Mouse (Mus musculus) fibroblast of lung, adult 2 months (primary cell): ENCODE data around the gene Kdelc2.

Experiments
- DNase-seq: peaks from one replicate; pipeline ENCODE4 v3.0.0-alpha.2; 2011; ENCODE audit warnings: low read depth

The Kdelc2 gene

GRCm38 (mm10) chr9:53387431-53387830, 3.6 kb downstream of the Kdelc2 start:
- DNase-seq: no peak

DNA sequence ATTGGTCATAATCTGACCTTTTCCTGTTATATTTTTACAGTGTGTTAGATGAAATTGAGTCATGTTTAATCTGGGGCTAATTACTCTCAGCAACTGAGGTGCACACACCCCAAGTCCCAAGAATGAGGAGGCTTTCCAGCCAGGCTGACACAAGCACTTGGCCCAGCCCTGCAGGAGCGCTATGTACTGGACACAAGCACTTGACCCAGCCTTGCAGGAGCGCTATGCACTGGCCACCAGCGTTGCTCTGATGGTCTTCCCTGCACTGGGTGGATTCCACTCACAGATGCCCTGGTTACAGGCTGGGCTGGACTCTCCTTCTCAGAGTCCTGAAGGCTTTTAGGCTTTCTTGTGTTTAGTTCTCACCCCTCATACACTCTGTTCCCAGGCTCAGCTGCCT, 5.3 kb downstream of the Kdelc2 start:
- DNase-seq: no peak

- no peak for DNase-seq
Measured at GRCm38 (mm10) chr9:53390136-53390535, 6.3 kb downstream of the Kdelc2 start.

GRCm38 (mm10) chr9:53397685-53398387, 14.0 kb downstream of the Kdelc2 start:
- DNase-seq: no peak

- no peak for DNase-seq
Measured at GRCm38 (mm10) chr9:53398388-53398700, 14.5 kb downstream of the Kdelc2 start.

DNA sequence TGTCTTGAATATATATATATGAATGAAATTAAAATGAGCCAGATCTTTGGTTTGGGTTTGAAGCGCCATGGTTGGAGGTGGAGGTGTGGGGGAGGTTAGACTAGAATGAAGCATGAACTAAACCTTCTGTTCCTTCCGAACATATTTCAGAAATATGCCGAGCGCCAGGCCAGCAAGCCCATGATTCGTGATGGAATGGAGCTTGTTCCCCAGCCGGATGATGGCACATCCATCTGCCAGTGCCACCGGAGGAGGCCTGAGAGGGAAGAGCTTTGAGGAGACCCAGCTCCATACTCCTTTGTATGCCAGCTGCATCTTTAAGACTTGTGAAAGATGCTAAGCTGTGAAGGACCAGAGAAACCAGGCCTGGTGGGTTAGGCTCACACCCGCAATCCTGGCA, 15.7 kb downstream of the Kdelc2 start:
- DNase-seq: no peak

GRCm38 (mm10) chr9:53400696-53401095, 16.9 kb downstream of the Kdelc2 start:
- no peak for DNase-seq

DNA sequence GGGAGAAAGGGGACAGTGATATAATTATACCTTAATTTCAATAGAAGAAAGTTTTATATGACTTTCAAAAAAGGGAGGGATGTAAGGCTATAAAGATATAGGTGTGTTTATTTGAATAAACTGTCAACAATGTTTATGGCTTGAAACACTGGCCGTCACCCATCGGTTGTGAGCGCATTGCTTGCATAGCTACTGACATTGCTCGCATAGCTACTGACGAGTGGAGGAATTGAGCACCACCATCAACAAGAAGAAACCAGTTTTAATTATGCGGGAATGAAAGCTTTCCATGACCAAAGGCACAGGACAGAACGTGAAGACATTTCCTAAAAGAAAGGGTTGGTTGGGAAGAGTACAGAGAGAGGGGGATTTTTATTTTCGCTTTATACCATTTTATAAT, 17.3 kb downstream of the Kdelc2 start:
- DNase-seq: no peak

GRCm38 (mm10) chr9:53402291-53402711, 18.5 kb downstream of the Kdelc2 start, which contains the start of gene 4930550C14Rik:
Gene 4930550C14Rik (plus strand): TSS chr9:53402325.
- DNase-seq: peak; percentile 37

DNA sequence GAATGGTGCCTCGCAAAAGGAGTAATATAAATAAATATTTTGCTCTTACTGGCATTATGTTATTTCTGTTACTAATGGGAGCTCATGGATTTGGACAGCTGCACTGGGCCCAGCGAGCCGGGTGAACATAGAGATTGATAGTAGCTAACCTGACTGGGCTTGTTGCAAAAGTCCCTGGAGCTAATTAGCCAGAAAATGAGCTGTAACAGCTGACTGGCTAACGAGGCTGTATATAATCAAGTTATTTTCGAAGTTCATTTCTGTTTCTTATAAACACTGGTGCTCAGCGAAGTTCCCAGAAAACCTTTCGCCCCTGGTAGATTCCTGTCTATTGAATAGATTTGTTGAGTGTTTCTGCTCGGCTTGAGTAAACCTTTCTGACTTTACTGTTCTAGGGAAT, 19.2 kb downstream of the Kdelc2 start:
- DNase-seq: no peak

GRCm38 (mm10) chr9:53404050-53404752, 20.4 kb downstream of the Kdelc2 start:
- no peak for DNase-seq

DNA sequence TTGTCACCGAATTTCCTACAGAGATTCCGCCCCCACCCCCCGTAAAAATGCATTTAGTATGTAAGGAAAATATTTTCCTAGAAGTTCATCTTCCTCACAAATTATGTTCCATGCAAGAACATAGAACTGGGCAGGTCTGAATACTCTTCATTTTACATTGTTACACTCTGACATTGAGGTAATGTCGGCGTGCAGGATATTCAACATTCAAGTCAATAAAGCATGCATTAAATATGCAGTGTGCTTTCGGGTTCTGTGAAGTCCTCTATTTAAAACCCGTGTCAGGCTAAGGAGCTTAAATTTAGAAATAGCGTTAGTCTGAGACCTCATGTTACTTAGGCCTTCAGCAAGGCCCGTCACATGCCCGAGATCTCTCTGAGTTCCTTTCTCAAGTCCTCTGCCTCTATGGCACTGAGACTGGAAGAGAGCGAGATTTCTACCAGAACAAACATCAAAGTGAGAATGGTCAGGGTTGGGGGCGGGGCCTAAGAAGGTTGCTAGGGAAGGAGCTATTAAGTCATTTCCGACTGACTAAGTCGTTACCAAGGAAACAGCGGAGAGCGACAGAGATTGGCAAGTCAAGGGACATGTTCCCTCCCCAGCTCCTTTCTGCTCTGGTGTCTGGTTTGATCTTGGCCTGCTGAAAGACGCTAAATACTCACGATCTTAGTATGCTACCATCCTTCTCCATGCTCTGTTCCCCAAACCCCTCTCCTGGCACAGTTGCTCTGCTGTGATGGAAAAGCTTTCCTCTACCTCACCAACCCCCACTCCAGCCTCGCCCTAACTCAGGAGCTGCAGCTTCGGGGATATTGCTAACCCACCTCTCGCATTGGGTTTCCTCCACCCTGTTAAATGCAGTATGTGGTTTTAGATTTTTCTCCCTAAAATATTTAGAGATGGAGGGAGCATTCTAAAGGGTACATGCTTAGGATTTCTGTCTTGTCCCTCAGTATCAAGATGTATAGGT, 21.2 kb downstream of the Kdelc2 start:
- DNase-seq: peak; percentile 72

DNA sequence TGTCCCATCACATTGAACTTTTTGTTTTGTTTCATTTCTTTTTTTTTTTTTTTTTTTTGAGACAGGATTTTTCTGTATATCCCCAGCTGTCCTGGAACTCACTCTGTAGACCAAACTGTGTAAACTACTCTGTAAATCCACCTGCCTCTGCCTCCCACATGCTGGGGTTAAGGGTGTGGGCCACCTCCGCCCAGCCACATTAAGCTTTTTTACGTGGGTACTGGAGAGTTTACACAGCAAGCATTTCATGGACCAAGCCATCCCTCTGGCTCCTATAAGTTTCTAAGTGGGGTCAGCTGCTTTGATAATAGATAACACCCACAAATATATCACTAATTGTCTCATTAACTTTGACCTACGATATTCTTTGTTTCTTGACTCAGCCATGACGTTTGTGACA, 24.7 kb downstream of the Kdelc2 start:
- DNase-seq: no peak

DNA sequence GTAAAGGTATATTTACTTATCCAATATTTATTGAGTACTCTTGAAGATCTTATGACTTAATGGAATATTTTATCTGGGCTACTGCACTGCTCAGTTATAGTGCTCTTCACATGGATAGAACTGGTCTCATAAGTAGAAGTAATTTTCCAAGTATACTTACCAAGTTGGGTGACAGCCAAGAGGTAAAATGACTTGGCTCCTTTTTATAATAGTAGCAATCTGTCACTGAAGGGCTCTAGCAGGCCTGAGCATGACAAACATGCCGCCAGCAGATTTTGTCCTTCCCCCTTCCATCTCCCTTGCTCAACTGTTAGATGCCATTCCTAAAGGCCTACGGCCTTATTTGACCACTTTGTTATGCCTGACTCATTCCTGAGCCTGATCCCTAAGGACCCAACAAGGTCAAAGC, 25.1 kb downstream of the Kdelc2 start:
- DNase-seq: no peak

DNA sequence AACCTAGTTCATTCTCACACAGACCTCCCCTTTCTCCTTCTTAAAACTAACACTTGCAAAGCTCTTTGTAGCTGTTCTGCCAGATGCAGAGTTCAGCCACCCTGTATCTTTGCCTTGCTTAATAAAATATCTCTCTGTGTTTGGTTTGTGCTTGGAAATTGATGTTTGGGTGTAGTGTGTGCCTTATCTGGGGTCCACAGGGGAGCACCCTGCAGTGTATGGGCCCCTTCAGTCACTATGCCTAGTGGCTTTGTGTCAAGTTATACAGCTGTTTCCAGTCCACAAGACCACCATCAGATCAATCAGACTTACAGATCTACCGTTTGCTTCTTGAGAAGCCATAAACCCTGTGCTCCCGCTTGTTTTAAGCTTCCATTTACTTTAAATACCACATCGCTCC, 25.6 kb downstream of the Kdelc2 start:
- no peak for DNase-seq

DNA sequence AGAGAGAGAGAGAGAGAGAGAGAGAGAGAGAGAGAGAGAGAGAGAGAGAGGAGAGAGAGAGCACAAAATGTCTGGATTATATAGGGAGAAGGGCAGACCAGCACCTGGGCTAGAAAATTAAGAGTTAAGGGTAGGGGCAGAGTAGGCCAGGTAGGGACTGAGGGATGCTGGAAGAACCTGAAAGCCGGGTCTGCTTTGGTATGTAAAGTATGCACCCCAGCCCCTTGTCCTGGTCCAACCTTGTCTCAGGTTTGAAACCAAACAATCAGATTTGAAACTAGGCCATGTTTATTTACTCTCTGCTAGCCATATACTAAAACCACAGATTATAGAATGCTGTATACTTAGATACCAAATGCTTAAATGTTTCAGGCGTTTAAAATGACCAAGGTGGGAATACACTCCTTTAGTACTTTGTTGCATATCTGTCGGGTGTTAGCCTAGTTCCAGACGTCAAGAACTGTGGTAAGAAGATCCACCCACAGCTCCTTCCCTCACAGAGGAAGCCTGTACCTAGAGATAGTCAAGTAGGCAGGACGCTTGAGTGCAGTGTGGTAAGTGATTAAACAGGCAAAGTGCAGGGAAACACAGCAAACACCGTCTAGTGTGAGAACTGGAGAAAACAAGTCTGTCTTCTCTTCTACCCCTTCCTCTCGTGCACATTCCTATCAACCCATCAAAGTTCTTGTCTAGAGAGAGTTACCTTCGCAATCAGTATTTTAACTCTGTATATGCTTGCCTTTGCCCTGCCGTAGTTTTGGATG, 38.5 kb downstream of the Kdelc2 start:
- DNase-seq: no peak

GRCm38 (mm10) chr9:53426726-53427125, 42.9 kb downstream of the Kdelc2 start:
- no peak for DNase-seq

DNA sequence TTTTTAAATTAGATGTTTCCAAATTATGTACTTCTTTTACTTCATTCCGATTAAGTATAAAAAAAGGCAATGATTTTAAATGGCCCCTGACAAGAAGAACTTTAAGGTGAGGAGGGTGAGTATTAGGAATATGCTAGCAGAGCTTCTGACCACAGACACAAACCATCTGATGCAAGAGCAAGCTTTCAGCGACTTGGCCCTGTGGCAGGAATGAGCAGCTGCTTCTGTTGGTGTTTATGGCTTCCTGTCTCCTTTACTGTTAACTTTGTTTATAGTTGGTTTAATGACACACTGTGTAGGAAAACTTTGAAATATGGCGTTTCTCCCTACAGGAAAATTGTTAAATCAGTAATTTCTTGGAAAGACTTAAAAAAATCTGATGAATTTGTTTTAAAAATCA, 43.8 kb downstream of the Kdelc2 start:
- DNase-seq: no peak

DNA sequence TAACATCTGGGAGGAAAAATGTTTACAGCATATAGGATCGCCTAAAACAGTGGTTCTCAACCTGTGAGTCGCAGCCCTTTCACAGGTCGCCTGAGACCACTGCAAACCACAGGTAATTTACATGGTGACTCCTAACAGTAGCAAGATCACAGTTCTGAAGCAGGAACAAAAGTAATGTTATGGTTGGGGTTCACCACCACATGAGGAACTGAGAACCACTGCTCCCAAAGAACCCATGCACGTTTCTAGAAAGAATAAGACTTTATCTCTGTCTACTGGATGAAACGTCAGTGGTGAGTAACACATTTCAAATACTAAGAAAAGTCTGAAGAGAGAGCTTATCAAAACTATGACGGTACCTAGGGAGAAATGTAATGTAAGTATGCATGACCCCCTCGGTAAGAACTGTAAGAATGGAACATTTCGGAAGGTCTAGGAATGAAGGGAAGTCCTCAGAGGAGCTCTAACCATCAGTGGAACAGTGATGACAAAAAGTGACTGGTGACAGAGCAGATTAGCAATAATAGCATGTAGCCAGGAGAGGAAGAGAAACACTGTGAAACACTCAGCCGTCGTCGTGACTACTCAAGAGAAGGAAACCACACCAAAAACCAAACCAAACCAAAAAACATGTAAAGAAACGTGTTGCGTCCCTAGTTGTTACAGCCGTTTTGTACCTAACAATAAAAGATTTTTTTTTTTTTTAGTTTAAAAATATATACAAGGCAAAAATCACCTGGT, 52.2 kb downstream of the Kdelc2 start:
- no peak for DNase-seq

DNA sequence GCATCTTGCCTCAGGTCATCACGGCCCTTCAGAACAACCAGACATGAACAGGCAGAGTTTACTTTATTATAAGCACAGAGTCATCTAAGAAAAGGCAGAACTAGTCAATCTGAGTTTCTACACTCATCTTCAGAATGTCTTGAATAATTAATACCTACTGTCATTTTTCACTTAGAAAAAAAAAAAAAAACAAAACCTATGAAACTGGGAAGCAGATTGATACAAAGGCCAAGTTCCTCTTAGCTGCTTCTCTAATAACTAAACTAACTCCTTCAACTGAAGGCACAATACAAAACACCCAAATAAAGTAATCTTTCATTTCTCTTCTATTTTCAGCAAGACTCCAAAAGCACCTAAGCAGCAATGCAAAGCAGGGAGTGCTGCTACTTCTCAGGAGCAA, 66.8 kb downstream of the Kdelc2 start:
- no peak for DNase-seq
